Mouse (Mus musculus) liver, postnatal 0 days (tissue): ENCODE data around the gene Dclk1.

Experiments
- CTCF ChIP-seq: sonication (generic); IDR thresholded peaks from 2 replicates; pipeline ENCODE4 v1.5.1; 2016; ENCODE audit warnings: antibody characterized with exemption, low read depth
- EP300 ChIP-seq: IDR thresholded peaks from 2 replicates; pipeline ENCODE4 v1.6.1; 2016; ENCODE audit warnings: antibody characterized with exemption, low read depth, mild to moderate bottlenecking

- TF ChIP-seq CTCF, result no peak
- no peak for TF ChIP-seq EP300
These were observed 284.3 kb downstream of the Dclk1 start for GRCm38 (mm10) chr3:55526470-55526869.
